Mouse (Mus musculus) limb, embryonic 14.5 days (tissue): ENCODE results near the gene Nfix. TPM values are rescaled to one million over a fixed set of nuclear protein-coding genes. Genes with fewer than 3 reads are reported as not detected.

Experiments
- ATAC-seq: fragments of 200-750 bp; cut with Nextera tagmentation; 2 replicates; pipeline ENCODE4 v1.8.0; 2017; ENCODE audit warnings: low read depth, moderate number of reproducible peaks, moderate TSS enrichment; ENCODE audit not compliant: low FRiP score
- DNase-seq: peaks from one replicate; pipeline ENCODE4 v3.0.0-alpha.2; 2015; ENCODE audit warnings: low spot score
- H3K27ac ChIP-seq: fragments of 300-500 bp; sonication (generic); replicated peaks from 2 replicates; pipeline ENCODE4 v1.5.1; 2014; ENCODE audit warnings: low read depth, mild to moderate bottlenecking, low read length, moderate library complexity, mixed read lengths
- H3K27me3 ChIP-seq: fragments of 300-500 bp; sonication (generic); 2 replicates; pipeline ENCODE4 v1.6.1; 2014; ENCODE audit warnings: low read length, mixed read lengths; ENCODE audit not compliant: control insufficient read depth, insufficient read depth
- H3K36me3 ChIP-seq: fragments of 300-500 bp; sonication (generic); 2 replicates; pipeline ENCODE4 v1.6.1; 2014; ENCODE audit warnings: mild to moderate bottlenecking, low read length, moderate library complexity, mixed read lengths; ENCODE audit not compliant: control insufficient read depth, insufficient read depth
- H3K4me1 ChIP-seq: fragments of 300-500 bp; sonication (generic); 2 replicates; pipeline ENCODE4 v1.6.1; 2014; ENCODE audit warnings: antibody characterized with exemption, low read length, mixed read lengths; ENCODE audit not compliant: control insufficient read depth, insufficient read depth
- H3K4me2 ChIP-seq: fragments of 300-500 bp; sonication (generic); replicated peaks from 2 replicates; pipeline ENCODE4 v1.6.1; 2014; ENCODE audit warnings: low read depth, mild to moderate bottlenecking, low read length, moderate library complexity; ENCODE audit not compliant: severe bottlenecking
- H3K4me3 ChIP-seq: fragments of 300-500 bp; sonication (generic); replicated peaks from 2 replicates; pipeline ENCODE4 v1.5.1; 2014; ENCODE audit warnings: low read length
- H3K9ac ChIP-seq: fragments of 300-500 bp; sonication (generic); 2 replicates; pipeline ENCODE4 v1.6.1; 2014; ENCODE audit warnings: mild to moderate bottlenecking, low read depth, low read length, moderate library complexity; ENCODE audit not compliant: severe bottlenecking
- H3K9me3 ChIP-seq: fragments of 300-500 bp; sonication (generic); 2 replicates; pipeline ENCODE4 v1.6.1; 2016; ENCODE audit warnings: low read length; ENCODE audit not compliant: control insufficient read depth
- POLR2A ChIP-seq: fragments of 200-500 bp; IDR thresholded peaks from 2 replicates; pipeline ENCODE4 v1.8.0; 2012; ENCODE audit warnings: inconsistent platforms, mild to moderate bottlenecking, moderate library complexity, borderline replicate concordance; ENCODE audit not compliant: insufficient read depth, insufficient read length; ENCODE audit errors: extremely low read depth
- WGBS: fragments of 180-500 bp; shearing (Covaris S2); extraction: QIAGEN DNeasy Blood & Tissue Kit; methylation state at CpG from one replicate; pipeline ENCODE4 v1.1.7; 2014; 5-methylcytosine and 5-hydroxymethylcytosine counted together
- polyA plus RNA-seq, 2 experiments: library from polyadenylated mRNA; depleted of rRNA in 1 of 2; stranded (reverse) in 1 of 2; unstranded in 1 of 2; fragments of >200 nt; fragmentation: Nextera tagmentation in 1 of 2; extraction: Ambion mirVana in 1 of 2; gene quantifications; 2 replicates each; pipeline versions ENCODE4 v1.2.1 to v1.2.3; 2012 to 2014

Nfix gene
- polyA plus RNA-seq, 2 experiments: 81.2 to 100 TPM

DNA sequence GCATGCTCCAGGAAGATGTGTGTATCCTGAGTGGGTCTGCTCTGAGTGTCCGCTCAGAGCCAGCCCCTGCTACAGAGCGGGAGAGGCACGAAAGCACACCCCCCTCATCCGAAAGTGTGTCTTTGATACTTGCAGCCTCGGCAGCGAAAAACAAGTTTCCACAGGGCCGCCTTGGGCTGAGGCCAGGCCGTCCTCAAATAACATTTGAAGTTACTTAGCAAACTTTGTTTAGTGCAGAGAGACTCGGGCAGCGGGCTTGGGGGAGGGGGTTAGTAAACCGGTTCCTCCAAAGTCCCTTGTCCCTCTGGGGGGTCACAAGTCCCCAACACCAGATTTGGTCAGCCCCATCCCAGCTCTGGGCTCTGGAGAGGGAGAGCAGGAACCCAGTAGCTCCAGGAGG, 11.2 kb downstream of the Nfix start:
- Histone ChIP-seq H3K27me3 (0 out of 2 replicates have a peak, but pooled peaks cover 24% of the 10 kb centered on the region), H3K9me3 (no peaks in the 10 kb centered on the region), H3K36me3 (peaks cover 28% of the 10 kb centered on the region; the same call in 1 of the 2 replicates), H3K27ac (peak overlapping the region; percentile 58; the same call in 1 of the 2 replicates), H3K4me1 (peaks cover 82% of the 10 kb centered on the region), H3K9ac (0 out of 2 replicates have a peak overlapping the region, but pooled peaks have one; percentile 29), H3K4me2 (peak overlapping the region; percentile 37), H3K4me3 (0 out of 2 replicates have a peak overlapping the region, but pooled peaks have one; percentile 7)
- TF ChIP-seq POLR2A: no peak
- DNase-seq (peak; percentile 79), ATAC-seq (no peak)
- WGBS: 5% methylated on average over 11 of the region's 11 CpGs

GRCm38 (mm10) chr8:84787523-84788302, 12.4 kb downstream of the Nfix start:
- ATAC-seq (no peak), DNase-seq (no peak)
- 0 out of 2 replicates have a peak, but pooled peaks cover 24% of the 10 kb centered on the region for H3K27me3 ChIP-seq
- 0 out of 2 replicates have a peak overlapping the region, but pooled peaks have one; percentile 29 for H3K9ac ChIP-seq
- H3K4me3 ChIP-seq: no peak overlapping the region
- H3K4me1 ChIP-seq: peaks cover 87% of the 10 kb centered on the region
- peaks cover 19% of the 10 kb centered on the region; the same call in 1 of the 2 replicates for H3K36me3 ChIP-seq
- H3K27ac ChIP-seq: no peak overlapping the region
- TF ChIP-seq POLR2A: no peak
- peak overlapping the region; percentile 41; the same call in 1 of the 2 replicates for H3K4me2 ChIP-seq
- 43% methylated on average over 14 of the region's 14 CpGs for WGBS
- no peaks in the 10 kb centered on the region for H3K9me3 ChIP-seq

GRCm38 (mm10) chr8:84786801-84787467, 13.2 kb downstream of the Nfix start:
- Histone ChIP-seq H3K27me3 (0 out of 2 replicates have a peak, but pooled peaks cover 24% of the 10 kb centered on the region), H3K4me2 (peak overlapping the region; percentile 41), H3K9ac (0 out of 2 replicates have a peak overlapping the region, but pooled peaks have one; percentile 38), H3K4me3 (peak overlapping the region; percentile 25), H3K27ac (no peak overlapping the region), H3K4me1 (peaks cover 94% of the 10 kb centered on the region), H3K9me3 (no peaks in the 10 kb centered on the region), H3K36me3 (peaks cover 18% of the 10 kb centered on the region; the same call in 1 of the 2 replicates)
- ATAC-seq (no peak), DNase-seq (no peak)
- WGBS: 35% methylated on average over 11 of the region's 11 CpGs
- TF ChIP-seq POLR2A: no peak

GRCm38 (mm10) chr8:84785756-84786677, 14.1 kb downstream of the Nfix start:
- peak overlapping the region; percentile 38 for H3K9ac ChIP-seq
- H3K27me3 ChIP-seq: 0 out of 2 replicates have a peak, but pooled peaks cover 24% of the 10 kb centered on the region
- 11% methylated on average over 37 of the region's 38 CpGs for WGBS
- H3K36me3 ChIP-seq: peaks cover 18% of the 10 kb centered on the region; the same call in 1 of the 2 replicates
- H3K9me3 ChIP-seq: no peaks in the 10 kb centered on the region
- ATAC-seq (0 out of 2 replicates have a peak, but pooled peaks have one; percentile 6), DNase-seq (no peak)
- no peak overlapping the region for H3K27ac ChIP-seq
- no peak for TF ChIP-seq POLR2A
- peak overlapping the region; percentile 25 for H3K4me3 ChIP-seq
- peaks cover 100% of the 10 kb centered on the region for H3K4me1 ChIP-seq
- peak overlapping the region; percentile 41 for H3K4me2 ChIP-seq
